Mouse (Mus musculus) lung, postnatal 4 days (tissue): ENCODE data around the gene Mfsd4b5.
"Not testable (repeated sequence)": the region's sequence is repeated elsewhere in the genome, so short reads cannot be mapped to it uniquely, and the experiment has no call there.

Experiments
- DNase-seq, 2 experiments: peaks; one replicate each; pipeline ENCODE4 v3.0.0; 2021

Gene Mfsd4b5

DNA sequence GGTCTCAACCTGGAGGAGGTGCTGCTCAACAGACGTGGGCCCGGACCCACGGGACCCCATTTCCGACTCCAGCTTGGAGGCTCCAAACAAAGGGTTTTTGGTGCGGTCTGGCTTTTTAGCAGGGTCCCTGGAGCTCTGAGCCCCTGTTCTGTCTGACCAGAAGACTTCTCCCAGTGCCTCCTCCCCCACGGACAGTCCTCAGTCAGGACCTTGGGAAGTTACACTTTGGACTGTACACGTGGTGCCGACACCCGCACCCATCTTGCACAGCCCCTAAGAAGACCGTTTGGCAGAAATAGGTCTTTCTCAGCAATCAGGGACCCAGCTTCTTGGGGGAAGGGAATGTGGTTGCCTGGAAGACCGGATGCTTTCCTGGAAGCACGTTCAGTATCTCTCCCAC lies at the start of gene Mfsd4b5:
Gene Mfsd4b5 (minus strand): TSS at position 181 of the 400 bp plus-strand sequence.
- no peak for DNase-seq

DNA sequence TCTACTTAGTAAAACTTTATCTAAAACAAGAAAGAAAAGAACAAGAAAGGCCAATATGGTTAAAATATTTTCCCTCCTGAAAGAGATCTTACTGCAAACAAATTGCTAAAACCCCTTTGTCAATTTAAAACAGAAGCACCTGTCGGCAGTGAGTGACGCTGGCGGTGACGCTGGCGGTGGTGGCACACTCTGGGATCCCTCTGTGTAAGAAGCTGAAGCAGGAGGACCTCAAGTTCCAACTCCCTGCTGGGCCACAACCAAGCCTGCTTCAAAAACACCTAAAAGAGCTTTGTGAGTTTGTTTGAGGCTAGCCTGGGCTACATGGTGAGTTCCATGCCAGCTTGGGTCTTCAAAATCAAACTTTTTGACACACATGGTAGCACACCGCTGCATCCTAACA lies 48.5 kb upstream of the Mfsd4b5 start:
- DNase-seq: no peak

DNA sequence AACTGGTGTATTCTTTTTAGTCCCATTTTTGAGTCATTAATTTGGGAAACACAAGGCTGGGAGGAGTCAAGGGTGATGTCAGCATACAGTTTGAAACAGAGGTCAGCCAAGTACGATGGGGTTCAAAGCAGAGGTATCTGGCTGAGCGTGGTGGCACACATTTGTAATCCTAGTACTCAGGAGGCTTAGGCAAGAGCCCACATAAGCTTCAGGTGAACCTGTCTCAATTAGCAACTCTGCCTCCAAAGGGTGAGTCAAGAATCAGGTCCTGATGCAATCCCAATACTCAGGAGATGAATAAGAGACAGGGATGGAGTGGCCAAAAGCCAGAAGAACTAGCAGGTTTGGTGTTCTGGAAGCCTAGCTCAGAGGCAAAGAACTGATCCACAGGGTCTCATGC lies 46.5 kb upstream of the Mfsd4b5 start:
- no peak for DNase-seq

DNA sequence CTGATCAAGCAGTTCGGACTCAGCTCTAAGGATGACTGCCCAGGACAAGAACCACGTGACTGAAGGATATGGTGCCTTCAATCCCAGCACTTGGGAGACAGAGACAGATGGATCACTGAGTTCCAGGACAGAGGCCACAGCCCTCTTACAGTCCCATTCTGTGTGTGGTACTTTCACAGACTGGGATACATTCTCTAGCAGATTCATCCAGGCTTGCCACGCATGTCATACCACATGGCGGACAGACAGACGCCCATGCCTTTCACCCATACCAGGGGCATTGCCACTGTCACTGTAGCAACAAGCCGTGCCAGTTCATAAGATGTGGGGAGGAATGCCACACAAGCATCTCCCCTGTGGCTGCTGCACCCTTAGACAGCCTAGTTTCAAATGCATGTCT lies 44.3 kb upstream of the Mfsd4b5 start:
- DNase-seq: no peak

GRCm38 (mm10) chr10:40029610-40030009 lies 43.2 kb upstream of the Mfsd4b5 start:
- DNase-seq: no peak

- DNase-seq: peak in 1 of 2 experiments; percentile 51
These were observed 41.6 kb upstream of the Mfsd4b5 start for GRCm38 (mm10) chr10:40028091-40028490.

- no peak for DNase-seq
These were observed 40.1 kb upstream of the Mfsd4b5 start for GRCm38 (mm10) chr10:40026546-40026945.

GRCm38 (mm10) chr10:40025560-40025959 lies 39.1 kb upstream of the Mfsd4b5 start:
- DNase-seq: no peak

- peak; percentile 79 to 80 for DNase-seq
These were observed 38.3 kb upstream of the Mfsd4b5 start, which contains the start of gene Mfsd4b1 for GRCm38 (mm10) chr10:40024554-40025428. TSS of gene Mfsd4b1 (minus strand) at chr10:40025268.

DNA sequence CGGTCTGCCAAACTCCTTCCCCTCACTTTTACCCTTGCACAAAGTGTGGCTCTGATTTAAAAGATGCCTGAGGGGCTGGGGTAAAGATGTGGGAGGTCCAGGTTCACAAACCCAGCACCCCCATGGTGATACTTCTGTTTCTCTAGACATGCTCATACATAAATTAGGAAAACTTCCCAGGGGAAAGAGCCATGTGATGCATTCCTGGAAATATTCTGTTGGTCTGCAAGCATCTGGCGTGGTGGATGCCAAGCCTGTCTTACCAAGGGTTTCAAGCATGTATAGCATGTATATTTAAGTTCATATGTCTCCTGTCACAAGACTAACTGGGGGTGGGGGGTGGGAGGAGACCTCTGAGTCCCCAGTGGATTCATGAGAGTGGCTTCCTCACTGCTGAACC lies 34.0 kb upstream of the Mfsd4b5 start:
- DNase-seq: no peak

DNA sequence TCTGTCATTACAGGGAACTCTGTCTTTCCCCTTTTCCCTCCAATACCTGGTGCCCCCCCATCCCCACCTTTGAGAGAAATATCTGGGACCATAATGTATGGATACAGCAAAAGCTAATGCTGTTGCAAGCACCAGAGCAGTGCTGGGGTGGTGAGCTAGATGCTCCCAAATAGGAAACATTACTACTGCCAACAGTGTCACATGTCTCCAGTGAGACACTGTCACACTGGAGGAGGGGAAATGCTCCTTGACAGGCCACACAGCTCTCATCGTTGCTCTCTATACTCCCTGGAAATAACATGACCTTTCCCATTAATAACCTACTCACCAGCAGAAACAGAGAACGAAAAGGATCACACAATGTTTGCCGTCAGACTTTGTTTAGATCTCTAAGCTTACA lies 33.0 kb upstream of the Mfsd4b5 start:
- DNase-seq: no peak

DNA sequence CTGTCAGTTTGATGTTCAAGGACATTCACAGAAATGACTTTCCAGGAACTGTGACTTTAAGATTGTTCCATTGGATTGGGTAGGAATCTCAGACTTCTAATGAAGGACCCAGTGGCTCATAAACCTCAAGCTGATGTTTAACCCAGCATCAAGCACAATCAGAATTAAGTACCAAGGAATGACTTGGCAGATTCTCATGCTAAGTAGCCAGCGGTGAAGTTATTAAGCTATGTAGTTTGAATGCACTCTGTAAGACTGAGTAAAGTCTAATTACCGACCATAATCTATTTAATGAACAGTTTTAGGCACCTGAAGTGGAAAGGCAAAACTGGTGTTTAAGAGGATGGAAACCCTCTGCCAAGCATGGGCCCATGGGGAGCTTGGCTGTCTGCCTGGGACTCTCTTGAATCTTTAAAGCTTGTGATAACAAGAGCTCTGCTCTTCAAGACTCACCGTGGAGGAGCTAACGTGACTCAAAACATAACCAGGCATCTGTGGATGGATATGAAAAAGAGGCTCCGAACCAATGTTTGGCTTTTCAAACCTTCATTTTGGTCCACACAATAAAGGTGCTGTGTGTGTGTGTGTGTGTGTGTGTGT lies 31.9 kb upstream of the Mfsd4b5 start:
- no peak for DNase-seq

- DNase-seq: no peak
These were observed 23.1 kb upstream of the Mfsd4b5 start for GRCm38 (mm10) chr10:40009591-40009990.

DNA sequence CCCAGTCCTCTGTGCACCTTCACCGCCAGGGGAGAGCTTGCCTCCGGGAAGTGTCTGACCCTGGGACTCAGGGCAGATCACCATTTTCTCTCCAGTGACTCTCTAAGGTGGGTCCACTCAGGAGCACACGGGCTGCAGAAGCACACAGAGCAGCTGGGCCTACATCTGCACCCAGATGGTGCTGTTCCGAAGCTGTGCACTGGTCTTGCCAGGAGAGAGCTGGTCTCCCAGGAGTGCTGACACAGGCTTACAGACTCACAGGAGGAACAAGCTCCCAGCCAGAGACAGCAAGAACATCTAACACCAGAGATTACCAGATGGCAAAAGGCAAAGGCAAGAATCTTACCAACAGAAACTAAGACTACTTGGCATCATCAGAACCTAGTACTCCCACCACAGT lies 22.4 kb upstream of the Mfsd4b5 start:
- DNase-seq: not testable (repeated sequence)

DNA sequence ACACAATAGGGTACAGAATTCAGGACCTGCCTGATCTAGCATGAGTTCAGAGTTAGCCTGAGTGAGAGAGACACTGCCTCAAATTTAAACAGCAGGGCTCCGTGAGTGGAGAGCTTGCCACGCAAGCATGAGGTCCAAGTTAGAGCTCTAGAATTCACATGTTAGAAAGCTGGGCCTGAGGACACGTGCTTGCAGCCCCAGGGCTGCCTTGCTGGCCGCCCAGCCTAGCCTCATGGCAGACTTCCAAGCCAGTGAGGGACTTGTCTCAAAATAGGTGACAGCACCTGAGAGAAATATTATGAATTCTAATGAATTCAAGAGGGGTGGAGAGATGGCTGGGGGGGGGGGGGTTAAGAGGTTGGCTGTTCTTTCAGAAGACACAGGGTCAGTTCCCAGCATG lies 21.5 kb upstream of the Mfsd4b5 start:
- no peak for DNase-seq

DNA sequence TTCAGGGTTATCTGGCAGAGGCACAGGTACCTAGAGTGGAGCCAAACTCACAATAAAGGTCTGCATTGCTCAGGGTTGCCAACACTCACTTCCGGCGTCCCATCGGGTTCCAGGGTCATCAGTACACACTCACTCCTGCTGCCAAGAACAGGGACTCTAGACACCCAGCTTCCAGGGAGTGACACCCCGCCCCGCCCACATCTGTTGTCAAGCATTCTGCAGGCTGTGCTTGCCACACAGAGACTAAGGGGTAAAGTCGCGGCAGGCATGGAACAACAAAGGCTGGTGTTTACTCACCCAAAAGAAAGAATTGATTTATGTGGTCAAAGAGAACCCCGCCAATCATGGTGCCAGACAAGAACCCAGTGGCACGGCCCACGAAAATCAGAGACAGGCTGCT lies 20.5 kb upstream of the Mfsd4b5 start:
- DNase-seq: no peak

- DNase-seq: no peak
These were observed 14.3 kb upstream of the Mfsd4b5 start for GRCm38 (mm10) chr10:40000746-40001145.

- DNase-seq: no peak
These were observed 4.7 kb upstream of the Mfsd4b5 start for GRCm38 (mm10) chr10:39991155-39991554.

GRCm38 (mm10) chr10:39982604-39983003 lies 3.8 kb downstream of the Mfsd4b5 start:
- DNase-seq: no peak

DNA sequence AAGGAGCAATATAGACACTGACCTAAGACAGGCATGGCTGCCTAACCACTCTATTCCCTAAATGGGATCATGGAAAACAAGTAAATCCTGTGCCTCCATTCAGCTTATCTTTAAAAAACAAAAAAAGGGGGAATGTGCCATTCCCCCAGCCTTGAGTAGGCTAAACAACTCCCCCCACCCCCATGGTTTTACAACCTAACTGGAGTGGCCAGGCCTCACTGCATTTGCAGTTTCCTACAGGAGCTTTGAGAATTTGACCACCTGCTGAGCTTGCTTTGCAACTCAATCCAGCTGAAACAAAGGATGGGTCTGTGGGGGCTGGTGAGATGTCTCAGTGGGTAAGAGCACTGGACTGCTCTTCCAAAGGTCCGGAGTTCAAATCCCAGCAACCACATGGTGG lies 8.2 kb downstream of the Mfsd4b5 start:
- no peak for DNase-seq

DNA sequence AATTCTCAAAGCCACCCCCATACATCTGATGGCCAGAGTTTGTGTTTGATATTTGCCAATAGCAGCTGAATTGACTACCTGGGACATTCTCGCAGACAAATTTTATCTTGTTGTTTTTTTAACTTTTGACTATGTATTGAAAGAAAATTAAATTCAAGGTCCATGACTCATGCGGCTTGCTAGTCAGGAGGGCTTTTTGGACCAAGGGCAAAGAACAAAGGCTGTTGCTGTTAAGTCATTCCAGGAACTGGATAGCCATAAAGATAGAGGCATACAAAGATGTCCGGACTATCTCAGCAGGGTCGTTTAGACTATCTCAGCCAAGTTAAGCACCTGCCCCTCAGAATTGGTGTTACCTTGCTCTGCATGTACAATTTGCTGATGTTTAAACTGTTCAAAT lies 9.1 kb downstream of the Mfsd4b5 start:
- no peak for DNase-seq

- DNase-seq: no peak
These were observed 10.7 kb downstream of the Mfsd4b5 start for GRCm38 (mm10) chr10:39975771-39976170.

DNA sequence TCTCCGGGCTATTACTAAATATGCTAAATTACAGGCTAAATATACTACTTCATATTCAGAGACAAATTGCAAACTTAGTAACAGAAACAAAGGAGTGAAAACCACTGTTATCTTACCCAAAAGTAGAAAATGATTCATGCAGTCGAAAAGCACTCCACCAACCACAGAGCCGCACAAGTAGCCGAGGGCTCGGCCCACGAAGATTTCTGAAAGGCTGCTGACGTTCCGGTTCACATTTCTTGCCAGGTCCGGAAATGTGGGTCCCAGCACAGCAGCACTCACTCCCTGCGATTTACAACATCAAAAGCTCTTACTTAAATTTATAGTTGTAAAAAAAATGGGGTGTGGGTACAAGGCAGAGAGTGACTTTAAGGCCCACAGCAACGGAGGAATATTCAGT lies 11.5 kb downstream of the Mfsd4b5 start:
- peak in 1 of 2 experiments; percentile 28 for DNase-seq

DNA sequence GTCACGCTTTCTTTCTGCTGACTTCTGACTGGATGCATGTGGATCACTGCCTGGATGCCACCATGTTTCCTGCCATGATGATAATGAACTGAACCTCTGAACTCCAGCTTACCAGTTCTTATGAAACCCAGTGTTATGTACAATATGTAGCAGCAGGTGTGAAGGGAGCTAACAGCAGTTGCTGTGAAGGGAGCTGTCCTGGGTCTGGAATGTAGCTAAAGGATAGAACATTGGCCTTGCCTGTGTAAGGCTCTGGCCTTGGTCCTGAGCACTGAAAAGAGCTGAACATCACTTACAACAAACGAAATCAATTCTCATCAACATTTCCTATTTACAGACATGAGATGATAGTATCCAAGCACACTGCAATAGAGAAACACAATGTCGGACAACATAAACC lies 18.9 kb downstream of the Mfsd4b5 start:
- no peak for DNase-seq
